Mouse (Mus musculus): ENCODE measurements around the gene Gkn2. TPM values are rescaled to one million over a fixed set of nuclear protein-coding genes. Genes with fewer than 3 reads are reported as not detected.

Gene Gkn2
- 0.05 and 0.06 TPM in 2 replicates for polyA plus RNA-seq (2012; rRNA removed)

GRCm38 (mm10) chr6:87373057-87373456 lies at the start of gene Gkn2:
TSS of gene Gkn2 (plus strand) at chr6:87373357.

DNA sequence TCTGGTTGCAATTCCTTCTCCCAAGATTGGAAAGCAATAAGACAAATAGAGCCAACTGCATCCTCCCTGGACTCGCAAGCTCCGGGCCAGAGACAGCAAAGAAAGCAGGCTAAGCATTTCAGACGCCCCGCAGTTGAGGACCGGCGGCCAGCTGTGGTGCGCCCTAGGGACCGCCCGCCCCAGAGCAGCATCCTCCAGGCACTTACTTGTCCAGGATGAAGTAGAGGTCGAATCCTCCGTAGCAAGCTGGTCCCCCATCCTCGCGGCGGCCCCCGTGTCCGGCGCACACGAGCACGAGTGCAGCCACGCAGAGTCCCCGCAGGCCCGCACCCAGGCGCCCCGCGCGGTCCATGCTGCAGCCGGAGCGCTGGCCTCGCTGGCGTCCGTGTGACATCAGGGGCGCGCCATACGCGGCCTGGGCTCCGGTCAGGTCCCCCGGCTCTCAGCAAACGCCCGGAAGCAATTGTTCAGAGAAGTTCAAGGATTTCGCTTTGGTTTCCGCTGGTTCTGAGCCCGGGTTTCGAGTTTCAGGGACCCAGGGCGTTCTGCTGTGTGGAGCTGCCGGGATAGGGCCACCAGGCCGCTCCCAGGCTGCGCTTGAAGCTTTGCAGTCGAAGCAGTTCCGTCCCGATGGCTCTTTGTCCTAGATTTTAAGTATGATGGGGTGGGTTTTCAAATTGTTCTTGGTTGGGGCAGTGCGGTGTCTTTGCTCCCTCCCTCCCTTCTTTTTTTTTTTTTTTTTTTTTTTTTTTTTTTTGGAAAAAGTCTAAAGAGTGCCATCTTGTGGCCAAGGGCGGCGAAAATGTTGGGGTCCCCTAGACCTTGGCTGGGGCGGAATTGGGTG lies 37.8 kb upstream of the Gkn2 start, which contains the start of gene Antxr1:
Gene Antxr1, minus strand, starts transcription at position 731 of the 844 bp plus-strand sequence.

DNA sequence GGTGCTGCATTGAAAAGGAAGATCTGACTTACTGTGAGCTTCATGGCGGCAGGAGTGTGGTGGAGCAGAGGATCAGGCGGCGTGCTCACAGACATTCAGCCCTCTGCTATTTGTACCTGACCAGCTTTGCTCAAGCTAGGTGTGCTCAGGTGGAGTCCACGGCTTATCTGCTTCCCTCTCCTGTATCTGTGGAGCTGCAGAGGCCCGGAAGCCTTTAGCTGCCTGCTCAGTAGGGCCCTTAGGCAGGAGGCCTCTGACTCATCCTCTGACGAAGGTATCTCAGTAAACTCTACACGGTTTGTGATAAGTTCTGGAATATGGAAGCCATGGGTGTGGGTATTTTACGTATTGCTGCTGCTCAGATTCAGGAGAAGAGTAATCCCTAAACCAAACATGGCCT lies 22.3 kb upstream of the Gkn2 start, which contains the start of gene Gkn1:
Gene Gkn1, minus strand, starts transcription at position 114 of the 400 bp plus-strand sequence.

GRCm38 (mm10) chr6:87388877-87389276 lies 15.7 kb downstream of the Gkn2 start, which contains the start of gene Gkn3:
TSS of gene Gkn3 (minus strand) at chr6:87388935.

GRCm38 (mm10) chr6:87428487-87429044 lies 55.4 kb downstream of the Gkn2 start, which contains the start of gene Bmp10:
TSS of gene Bmp10 (plus strand) at chr6:87428994.

Other genes with a start within 250 kb of the Gkn2 start
- 0.77 and 1.1 TPM in 2 replicates for gene Antxr1, start 37.5 kb upstream of the Gkn2 start, polyA plus RNA-seq (2012; rRNA removed)
- gene Gkn1, start 22.4 kb upstream of the Gkn2 start, polyA plus RNA-seq (2012; rRNA removed): 0.03 TPM in 1 of 2 replicates, not detected in the other
- gene Gkn3, start 15.6 kb downstream of the Gkn2 start, polyA plus RNA-seq (2012; rRNA removed): 0.05 and 0.08 TPM in 2 replicates
- 0.59 and 0.84 TPM in 2 replicates for gene Bmp10, start 55.6 kb downstream of the Gkn2 start, polyA plus RNA-seq (2012; rRNA removed)
- gene Arhgap25, start 159.9 kb downstream of the Gkn2 start, polyA plus RNA-seq (2012; rRNA removed): 1.5 and 1.8 TPM in 2 replicates
- gene Prokr1, start 217.4 kb downstream of the Gkn2 start, polyA plus RNA-seq (2012; rRNA removed): 2.7 and 3.0 TPM in 2 replicates